Mouse (Mus musculus) heart, postnatal 0 days (tissue): ENCODE measurements around the gene Fmn2. TPM values are rescaled to one million over a fixed set of nuclear protein-coding genes. Genes with fewer than 3 reads are reported as not detected.

Experiments used
- ATAC-seq: fragments of 200-750 bp; cut with Nextera tagmentation; 2 replicates; pipeline ENCODE4 v1.8.0; 2017; ENCODE audit warnings: low read depth, moderate number of reproducible peaks, moderate library complexity; ENCODE audit not compliant: insufficient read depth
- DNase-seq: peaks from one replicate; pipeline ENCODE4 v3.0.0-alpha.2; 2016; ENCODE audit warnings: low spot score
- H3K27ac ChIP-seq: fragments of 300-500 bp; sonication (generic); 2 replicates; pipeline ENCODE4 v1.5.1; 2014; ENCODE audit warnings: low read depth, mild to moderate bottlenecking
- H3K27me3 ChIP-seq: fragments of 300-500 bp; sonication (generic); 2 replicates; pipeline ENCODE4 v1.6.1; 2014; ENCODE audit warnings: low read length, mixed read lengths; ENCODE audit not compliant: control insufficient read depth, insufficient read depth
- H3K36me3 ChIP-seq: fragments of 300-500 bp; sonication (generic); replicated peaks from 2 replicates; pipeline ENCODE4 v1.6.1; 2014; ENCODE audit warnings: low read length, mixed read lengths; ENCODE audit not compliant: control insufficient read depth, insufficient read depth
- H3K4me1 ChIP-seq: fragments of 300-500 bp; sonication (generic); 2 replicates; pipeline ENCODE4 v1.6.1; 2014; ENCODE audit warnings: antibody characterized with exemption; ENCODE audit not compliant: control insufficient read depth, insufficient read depth
- H3K4me2 ChIP-seq: fragments of 300-500 bp; sonication (generic); 2 replicates; pipeline ENCODE4 v1.6.1; 2014; ENCODE audit warnings: low read depth, mild to moderate bottlenecking, low read length, moderate library complexity
- H3K4me3 ChIP-seq: fragments of 300-500 bp; sonication (generic); 2 replicates; pipeline ENCODE4 v1.5.1; 2014; ENCODE audit warnings: low read depth, low read length
- H3K9ac ChIP-seq: fragments of 300-500 bp; sonication (generic); replicated peaks from 2 replicates; pipeline ENCODE4 v1.6.1; 2014; ENCODE audit warnings: low read depth, low read length, mixed read lengths
- H3K9me3 ChIP-seq: fragments of 300-500 bp; sonication (generic); replicated peaks from 2 replicates; pipeline ENCODE4 v1.6.1; 2016; ENCODE audit warnings: low read length; ENCODE audit not compliant: control insufficient read depth
- CTCF ChIP-seq: IDR thresholded peaks from 2 replicates; pipeline ENCODE4 v1.5.1; 2016; ENCODE audit warnings: antibody characterized with exemption, control low read depth, low read depth
- EP300 ChIP-seq: IDR thresholded peaks from 2 replicates; pipeline ENCODE4 v1.6.1; 2016; ENCODE audit warnings: antibody characterized with exemption, low read depth
- WGBS: fragments of 180-500 bp; shearing (Covaris S2); extraction: QIAGEN DNeasy Blood & Tissue Kit; methylation state at CpG from one replicate; pipeline ENCODE4 v1.1.7; 2014; 5-methylcytosine and 5-hydroxymethylcytosine counted together
- polyA plus RNA-seq: library from polyadenylated mRNA; unstranded; fragments of >200 nt; fragmentation: Nextera tagmentation; extraction: Ambion mirVana; gene quantifications from 2 replicates; pipeline ENCODE4 v1.2.1, GENCODE M21; 2015
- total RNA-seq: library from RNA; depleted of rRNA; stranded (reverse); fragments of >200 nt; gene quantifications from 2 replicates; pipeline ENCODE4 v1.2.3, GENCODE M21; 2014; ENCODE audit warnings: low replicate concordance

Gene Fmn2
- total and polyA plus RNA-seq, 2 experiments from 2014 or later = 0.07 TPM; not detected in 1

DNA sequence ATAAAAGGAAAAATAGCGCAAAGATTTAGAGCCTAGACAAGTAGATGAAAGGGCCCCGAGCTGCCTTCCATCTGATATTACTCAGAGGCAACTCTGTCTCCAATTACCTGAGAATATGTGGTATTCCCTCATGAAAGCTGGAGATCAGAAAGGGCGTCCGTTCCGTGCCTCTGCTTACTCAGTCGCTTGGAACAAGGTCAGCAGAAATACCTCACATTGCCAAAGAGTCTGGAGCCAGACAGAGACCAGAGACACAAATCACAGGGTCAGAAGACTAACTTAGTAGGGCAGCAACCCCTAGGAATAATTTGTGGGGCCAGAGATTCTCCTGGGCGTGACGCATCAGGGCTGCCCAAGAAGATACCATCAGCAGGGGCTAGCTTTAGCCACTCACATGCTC lies 237.3 kb downstream of the Fmn2 start:
- no peaks in the 10 kb centered on the region for H3K4me1 ChIP-seq

DNA sequence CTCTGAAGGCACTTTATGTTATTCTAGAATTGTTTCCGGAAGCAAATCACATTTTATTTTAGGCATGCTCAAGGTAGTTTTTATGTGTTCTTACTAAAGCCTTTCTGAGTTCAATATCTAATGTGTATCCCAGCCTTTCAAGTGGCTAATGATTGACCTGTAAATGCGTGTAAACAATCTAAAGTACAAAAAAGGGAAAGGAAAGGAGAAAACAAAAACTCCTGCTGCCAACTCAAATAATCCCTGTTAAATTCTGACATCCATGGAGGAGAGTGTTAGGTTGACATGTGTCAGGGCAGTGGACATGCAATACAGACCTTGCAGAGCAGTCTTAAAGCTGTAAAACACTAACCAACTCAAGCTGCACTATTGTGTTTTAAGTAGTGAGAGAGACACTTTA lies 241.0 kb downstream of the Fmn2 start:
- TF ChIP-seq EP300 (no peak), CTCF (no peak)
- Histone ChIP-seq H3K4me1 (no peaks in the 10 kb centered on the region), H3K36me3 (no peaks in the 10 kb centered on the region), H3K9me3 (no peaks in the 10 kb centered on the region), H3K4me2 (no peak overlapping the region), H3K9ac (no peak overlapping the region), H3K27me3 (no peaks in the 10 kb centered on the region), H3K4me3 (no peak overlapping the region), H3K27ac (no peak overlapping the region)
- no peak for DNase-seq
- no peak for ATAC-seq
- WGBS = 74% methylated on average over 2 of the region's 2 CpGs

More for the DNA sequence above, 237.3 kb downstream of the Fmn2 start:
- no peak for DNase-seq
- TF ChIP-seq EP300 (no peak), CTCF (no peak)
- Histone ChIP-seq H3K36me3 (no peaks in the 10 kb centered on the region), H3K9me3 (no peaks in the 10 kb centered on the region), H3K9ac (no peak overlapping the region), H3K4me2 (no peak overlapping the region), H3K27me3 (no peaks in the 10 kb centered on the region), H3K4me3 (no peak overlapping the region), H3K27ac (no peak overlapping the region)
- WGBS = 80% methylated on average over 8 of the region's 8 CpGs
- ATAC-seq = no peak

DNA sequence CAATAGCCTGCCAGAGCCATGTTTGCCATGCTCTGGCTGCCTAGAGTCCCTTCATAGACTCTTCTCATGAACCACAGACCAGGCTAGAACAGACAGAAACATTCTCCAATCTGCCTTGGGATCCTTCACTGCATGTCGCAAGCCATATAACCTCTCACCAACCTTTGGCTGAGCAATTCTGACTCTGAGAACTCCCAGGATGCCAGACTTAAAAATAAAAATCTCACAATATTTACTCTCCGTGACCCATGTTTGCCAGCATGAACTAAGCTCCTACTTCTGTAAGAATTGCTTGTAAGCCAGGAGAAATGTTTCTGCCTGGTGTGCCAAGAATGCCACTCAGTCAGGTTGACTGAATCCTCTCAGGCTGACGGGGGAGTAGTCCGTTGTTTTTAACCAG lies 246.9 kb downstream of the Fmn2 start:
- ATAC-seq (no peak), DNase-seq (no peak)
- H3K27ac ChIP-seq = no peak overlapping the region
- 75% methylated on average over 4 of the region's 4 CpGs for WGBS
- H3K36me3 ChIP-seq = no peaks in the 10 kb centered on the region
- no peak overlapping the region for H3K4me3 ChIP-seq
- H3K27me3 ChIP-seq = no peaks in the 10 kb centered on the region
- H3K4me1 ChIP-seq = no peaks in the 10 kb centered on the region
- no peak overlapping the region for H3K9ac ChIP-seq
- no peak for TF ChIP-seq CTCF
- TF ChIP-seq EP300 = no peak
- H3K4me2 ChIP-seq = no peak overlapping the region
- H3K9me3 ChIP-seq = no peaks in the 10 kb centered on the region

DNA sequence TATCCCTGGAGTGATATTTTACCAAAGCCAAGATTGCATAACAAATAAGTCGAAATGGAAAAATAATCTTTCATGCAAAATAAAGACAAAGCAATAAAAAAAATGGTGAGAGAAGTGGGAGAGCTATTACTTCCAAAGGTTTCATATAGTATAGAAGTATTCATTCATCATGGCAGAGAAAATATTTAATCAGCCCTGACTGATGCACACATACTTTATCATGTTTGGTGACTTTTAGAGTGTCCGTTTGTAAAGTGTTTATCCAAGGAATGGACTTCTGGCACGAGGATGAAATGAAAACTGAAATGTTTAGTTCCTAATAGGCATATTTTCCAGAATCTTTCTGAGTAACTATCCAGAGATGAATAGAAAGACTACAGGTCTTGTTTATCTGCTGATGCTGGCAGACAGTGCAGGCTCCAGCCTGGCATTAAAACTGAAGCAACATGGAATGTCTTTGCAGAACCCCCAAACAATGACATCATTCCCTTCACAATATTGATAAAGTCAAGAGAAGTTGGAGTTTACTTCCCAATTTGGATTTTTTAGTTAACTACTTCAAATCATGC lies 249.4 kb downstream of the Fmn2 start:
- H3K27ac ChIP-seq = no peak overlapping the region
- TF ChIP-seq EP300 (no peak), CTCF (no peak)
- H3K36me3 ChIP-seq = no peaks in the 10 kb centered on the region
- DNase-seq (no peak), ATAC-seq (no peak)
- no peak overlapping the region for H3K4me2 ChIP-seq
- H3K9ac ChIP-seq = no peak overlapping the region
- WGBS = 46% methylated on average over 3 of the region's 3 CpGs
- no peak overlapping the region for H3K4me3 ChIP-seq
- no peaks in the 10 kb centered on the region for H3K4me1 ChIP-seq
- no peaks in the 10 kb centered on the region for H3K9me3 ChIP-seq
- no peaks in the 10 kb centered on the region for H3K27me3 ChIP-seq

DNA sequence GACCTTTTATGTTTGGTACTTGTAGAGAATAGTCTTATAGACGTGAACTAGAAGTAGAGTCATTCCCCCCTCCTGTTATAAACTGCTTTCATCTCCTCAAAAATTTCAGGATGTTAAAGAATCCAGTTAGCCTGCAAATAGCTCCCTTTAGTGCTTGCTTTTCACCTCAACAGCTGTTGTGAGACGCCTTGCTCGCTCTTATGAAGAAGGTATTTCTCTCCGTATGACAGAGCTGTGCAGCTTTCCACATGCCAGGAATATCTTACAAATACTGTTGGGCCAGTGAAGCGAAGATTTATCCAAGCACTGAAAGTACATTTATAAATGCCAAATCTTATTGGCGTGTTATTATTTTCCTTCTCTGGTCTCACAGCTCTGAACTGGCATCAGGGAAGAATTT lies 257.7 kb downstream of the Fmn2 start:
- 66% methylated on average over 6 of the region's 6 CpGs for WGBS
- Histone ChIP-seq H3K36me3 (no peaks in the 10 kb centered on the region), H3K9me3 (no peaks in the 10 kb centered on the region), H3K4me2 (no peak overlapping the region), H3K27me3 (no peaks in the 10 kb centered on the region), H3K4me3 (no peak overlapping the region), H3K4me1 (no peaks in the 10 kb centered on the region), H3K9ac (no peak overlapping the region), H3K27ac (no peak overlapping the region)
- no peak for DNase-seq
- no peak for ATAC-seq
- TF ChIP-seq EP300 (no peak), CTCF (no peak)

DNA sequence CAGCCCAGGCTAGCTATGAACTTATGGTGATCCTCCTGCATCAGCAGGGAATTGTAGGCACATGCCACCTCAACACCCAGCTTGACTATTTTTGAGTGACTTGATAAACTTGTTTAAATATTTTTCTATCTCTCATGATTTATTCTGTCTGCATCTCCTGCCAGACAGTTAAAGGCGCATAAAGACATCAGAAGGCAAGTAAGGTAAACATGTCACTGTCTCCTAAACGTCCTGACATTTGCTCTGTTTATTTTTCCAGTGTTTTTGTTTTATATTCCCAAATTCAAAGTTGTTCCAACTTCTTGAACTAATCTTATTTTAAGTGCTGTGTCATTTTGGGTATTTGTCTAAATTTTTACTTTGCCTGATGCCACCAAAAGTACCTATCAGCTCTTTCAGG lies 264.1 kb downstream of the Fmn2 start:
- 39% methylated on average over 2 of the region's 2 CpGs for WGBS

More for the DNA sequence above, 264.1 kb downstream of the Fmn2 start:
- no peaks in the 10 kb centered on the region for H3K27me3 ChIP-seq
- H3K4me3 ChIP-seq = no peak overlapping the region
- DNase-seq (no peak), ATAC-seq (no peak)
- H3K36me3 ChIP-seq = no peaks in the 10 kb centered on the region
- no peak overlapping the region for H3K27ac ChIP-seq
- TF ChIP-seq CTCF (no peak), EP300 (no peak)
- H3K9me3 ChIP-seq = no peaks in the 10 kb centered on the region
- H3K4me2 ChIP-seq = no peak overlapping the region
- no peak overlapping the region for H3K9ac ChIP-seq
- H3K4me1 ChIP-seq = no peaks in the 10 kb centered on the region
